Mouse (Mus musculus): Measurements from ENCODE around the gene Olfr1335.
"Not testable (repeated sequence)": the region's sequence is repeated elsewhere in the genome, so short reads cannot be mapped to it uniquely, and the experiment has no call there.

The Olfr1335 gene

GRCm38 (mm10) chr4:118809844-118810243, at the start of gene Olfr1335:
Gene Olfr1335, minus strand, starts transcription at chr4:118809944.
- no peak for DNase-seq (ENCODE audit: low spot score in 2 of 2)

DNA sequence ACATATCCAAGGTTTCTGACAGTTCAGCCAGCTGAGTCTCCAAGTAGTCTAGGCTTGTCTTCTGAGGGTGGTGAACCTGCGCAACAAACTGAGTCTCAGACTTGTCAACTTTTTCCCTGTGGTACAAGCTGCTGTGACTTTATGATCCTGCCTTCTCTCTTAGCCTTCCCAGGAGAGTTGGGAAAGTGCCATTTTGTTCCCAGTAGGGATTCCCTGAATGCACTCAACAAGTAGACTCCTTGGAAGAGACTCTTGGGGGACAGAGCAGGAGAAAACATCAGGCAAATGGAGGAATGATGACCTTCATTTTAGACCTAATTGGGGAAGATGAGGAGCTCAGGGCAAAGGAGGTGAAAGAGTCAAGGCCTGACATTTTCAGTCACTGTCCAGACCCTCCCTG, 26.4 kb upstream of the Olfr1335 start, which contains the start of gene Olfr1333:
TSS of gene Olfr1333 (minus strand) at position 101 of the 400 bp plus-strand sequence.
- no peak for DNase-seq (ENCODE audit: low spot score in 2 of 2)

- no peak for DNase-seq (ENCODE audit: low spot score in 2 of 2)
Measured at GRCm38 (mm10) chr4:118818921-118819320, 9.2 kb upstream of the Olfr1335 start.

DNA sequence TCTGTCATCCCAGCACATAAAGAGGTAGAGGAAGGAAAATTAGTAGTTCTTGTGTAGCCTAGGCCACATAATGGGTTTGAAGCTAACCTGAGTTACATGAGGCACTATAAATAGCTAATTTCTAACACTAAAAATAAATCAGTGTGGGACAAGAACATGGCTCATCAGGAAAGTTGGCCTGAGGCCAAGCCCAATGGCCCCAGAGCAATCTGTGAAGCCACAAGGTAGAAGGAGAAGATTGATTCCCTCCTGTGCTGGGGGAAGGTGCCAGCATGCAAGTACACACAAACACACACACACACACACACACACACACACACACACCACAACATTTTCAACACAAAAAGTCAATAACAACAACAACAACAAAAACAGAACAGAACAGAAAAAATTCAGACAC, 16.9 kb downstream of the Olfr1335 start:
- DNase-seq (ENCODE audit: low spot score in 2 of 2), result not testable (repeated sequence)

- no peak for DNase-seq (ENCODE audit: low spot score in 2 of 2)
Measured at GRCm38 (mm10) chr4:118782486-118782885, 27.3 kb downstream of the Olfr1335 start, which contains the start of gene Olfr1337. Gene Olfr1337, minus strand, starts transcription at chr4:118782586.
